Mouse (Mus musculus): Measurements from ENCODE around the gene Rnf5. TPM values are rescaled to one million over a fixed set of nuclear protein-coding genes. Genes with fewer than 3 reads are reported as not detected.
A peak's percentile ranks its signal among the peaks of the same experiment; 100 is the strongest.

Rnf5 gene
- total RNA-seq (2021) = 10 to 100 TPM; 74.2 to 75.9 TPM
- long read RNA-seq, experiment 1, transcript Rnf5-201 (6 exons, 1,238 nt) = major isoform, 113 of 133 reads
- long read RNA-seq, experiment 1, partial matches to known transcripts = 2 of 133 reads
- long read RNA-seq, experiment 1, other reads (novel, unspliced or antisense) = 16 of 133 reads
- long read RNA-seq, experiment 2, transcript Rnf5-201 (6 exons, 1,238 nt) = major isoform, 120 of 139 reads
- long read RNA-seq, experiment 2, partial matches to known transcripts = 7 of 139 reads
- long read RNA-seq, experiment 2, other reads (novel, unspliced or antisense) = 11 of 139 reads

DNA sequence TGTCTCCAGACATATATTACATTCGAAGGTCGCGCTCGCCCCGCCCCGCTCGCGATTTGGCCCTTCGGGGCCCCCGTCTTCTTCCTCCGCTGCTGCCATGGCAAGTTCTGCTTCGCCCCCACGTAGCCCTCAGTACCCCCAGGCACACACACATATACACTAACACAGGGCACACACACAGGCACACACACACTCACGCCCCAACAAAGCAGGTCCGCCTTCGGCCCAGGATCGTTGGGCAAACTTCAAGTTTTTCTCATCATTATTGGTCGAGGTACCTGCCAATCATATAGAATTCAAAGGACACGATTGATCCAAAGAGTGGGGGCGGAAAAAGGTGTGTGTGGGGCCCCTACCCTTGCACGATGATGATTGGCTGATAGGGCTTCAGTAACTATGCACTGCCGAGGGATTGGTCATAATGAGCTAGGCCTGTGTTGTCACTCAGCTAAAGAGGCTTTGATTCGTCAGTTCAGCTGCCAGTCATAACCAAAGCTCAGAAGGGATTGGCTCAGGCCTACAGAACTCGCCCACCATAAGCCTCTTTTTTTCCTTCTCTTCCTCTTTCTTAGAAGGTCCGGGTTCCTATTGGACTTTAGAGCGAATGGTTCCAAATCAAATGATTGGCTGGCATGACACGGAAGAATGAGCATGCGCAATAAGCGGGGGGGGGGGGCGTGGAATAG, at the start of gene Rnf5:
Gene Rnf5, minus strand, starts transcription at position 316 of the 686 bp plus-strand sequence.
- DNase-seq (ENCODE audit: low spot score in 2 of 2) = peak; percentile 98 to 100

DNA sequence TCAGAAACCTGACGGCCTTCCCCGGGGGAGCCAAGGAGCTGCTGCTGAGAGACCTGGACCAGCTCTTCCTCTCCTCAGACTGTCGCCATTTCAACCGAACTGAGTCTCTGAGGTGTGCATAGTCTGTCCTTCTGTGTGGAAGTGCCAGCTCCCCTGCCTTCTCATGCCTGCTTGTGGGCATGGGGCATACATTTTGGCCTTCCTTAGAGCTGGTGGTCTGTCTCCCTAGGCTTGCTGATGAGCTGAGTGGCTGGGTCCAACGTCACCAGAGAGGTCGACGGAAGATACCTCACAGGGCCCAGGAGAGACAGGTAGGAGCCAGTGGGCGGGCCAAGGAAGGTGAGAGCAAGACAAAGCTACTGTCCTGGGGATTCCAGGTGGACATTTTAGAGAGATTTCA, 49.5 kb upstream of the Rnf5 start:
- DNase-seq (ENCODE audit: low spot score in 2 of 2) = no peak

DNA sequence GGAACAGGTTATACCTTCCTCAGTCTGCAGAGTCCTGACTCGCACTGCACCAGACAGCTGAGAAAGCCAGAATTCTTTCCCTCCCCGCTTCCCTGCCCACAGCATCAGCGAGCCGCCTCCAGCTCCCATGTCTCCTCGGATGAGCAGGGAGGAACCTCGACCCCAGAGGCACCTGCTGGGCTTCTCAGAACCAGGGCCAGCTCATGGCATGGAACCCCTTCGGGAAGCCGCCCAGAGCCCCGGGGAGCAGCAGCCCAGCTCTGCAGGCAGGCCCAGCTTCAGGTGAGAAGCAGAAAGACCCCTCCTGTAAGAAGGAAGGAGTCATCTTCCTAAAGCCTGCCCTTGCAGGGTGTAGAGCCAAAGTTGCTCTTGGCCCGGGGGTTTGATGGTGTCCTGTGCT, 49.1 kb upstream of the Rnf5 start:
- no peak for DNase-seq (ENCODE audit: low spot score in 2 of 2)

DNA sequence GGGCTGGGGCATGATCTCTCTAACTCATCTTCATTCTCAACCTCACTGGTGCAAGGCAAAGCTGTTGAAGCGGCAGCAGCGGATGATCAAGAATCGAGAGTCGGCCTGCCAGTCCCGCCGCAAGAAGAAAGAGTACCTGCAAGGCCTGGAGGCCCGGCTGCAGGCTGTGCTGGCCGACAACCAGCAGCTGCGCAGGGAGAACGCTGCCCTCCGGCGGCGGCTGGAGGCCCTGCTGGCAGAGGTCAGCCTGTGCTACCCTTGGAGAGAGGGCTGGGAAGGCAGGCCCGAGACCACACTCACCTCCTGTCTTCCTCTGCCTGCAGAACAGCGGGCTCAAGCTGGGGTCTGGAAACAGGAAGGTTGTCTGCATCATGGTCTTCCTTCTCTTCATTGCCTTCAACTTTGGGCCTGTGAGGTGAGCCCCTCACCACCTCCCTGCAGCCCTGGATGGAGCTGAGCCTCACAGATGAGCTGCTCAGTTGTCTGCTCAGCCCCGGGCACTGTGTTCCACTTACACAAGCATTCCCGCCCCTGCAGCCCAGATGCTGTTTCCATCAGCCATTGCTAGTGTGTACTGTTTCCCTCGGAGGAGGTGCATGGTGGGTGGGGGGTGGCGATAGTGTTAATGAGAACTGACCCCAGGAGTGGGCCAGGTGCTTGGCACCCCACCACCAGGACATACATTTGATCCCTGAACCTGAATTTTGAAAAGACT, 48.2 kb upstream of the Rnf5 start:
- DNase-seq (ENCODE audit: low spot score in 2 of 2) = no peak

DNA sequence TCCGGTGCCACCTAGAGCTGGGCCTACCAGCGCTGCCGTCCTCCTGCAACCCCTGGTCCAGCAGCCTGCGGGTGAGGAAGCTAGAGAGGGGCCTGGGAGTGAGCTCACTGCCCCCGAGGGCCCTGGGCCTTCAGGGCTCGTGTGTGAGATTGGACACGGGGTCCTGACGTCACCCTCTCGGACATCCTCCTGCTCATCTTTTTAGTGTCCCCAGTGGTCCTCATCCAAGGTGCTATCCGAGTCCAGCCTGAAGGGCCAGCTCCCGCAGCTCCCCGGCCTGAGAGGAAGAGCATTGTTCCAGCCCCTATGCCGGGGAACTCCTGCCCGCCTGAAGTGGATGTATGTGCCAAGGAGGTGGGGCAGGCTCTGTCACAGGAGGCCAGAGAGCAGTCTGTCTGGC, 47.3 kb upstream of the Rnf5 start:
- no peak for DNase-seq (ENCODE audit: low spot score in 2 of 2)

DNA sequence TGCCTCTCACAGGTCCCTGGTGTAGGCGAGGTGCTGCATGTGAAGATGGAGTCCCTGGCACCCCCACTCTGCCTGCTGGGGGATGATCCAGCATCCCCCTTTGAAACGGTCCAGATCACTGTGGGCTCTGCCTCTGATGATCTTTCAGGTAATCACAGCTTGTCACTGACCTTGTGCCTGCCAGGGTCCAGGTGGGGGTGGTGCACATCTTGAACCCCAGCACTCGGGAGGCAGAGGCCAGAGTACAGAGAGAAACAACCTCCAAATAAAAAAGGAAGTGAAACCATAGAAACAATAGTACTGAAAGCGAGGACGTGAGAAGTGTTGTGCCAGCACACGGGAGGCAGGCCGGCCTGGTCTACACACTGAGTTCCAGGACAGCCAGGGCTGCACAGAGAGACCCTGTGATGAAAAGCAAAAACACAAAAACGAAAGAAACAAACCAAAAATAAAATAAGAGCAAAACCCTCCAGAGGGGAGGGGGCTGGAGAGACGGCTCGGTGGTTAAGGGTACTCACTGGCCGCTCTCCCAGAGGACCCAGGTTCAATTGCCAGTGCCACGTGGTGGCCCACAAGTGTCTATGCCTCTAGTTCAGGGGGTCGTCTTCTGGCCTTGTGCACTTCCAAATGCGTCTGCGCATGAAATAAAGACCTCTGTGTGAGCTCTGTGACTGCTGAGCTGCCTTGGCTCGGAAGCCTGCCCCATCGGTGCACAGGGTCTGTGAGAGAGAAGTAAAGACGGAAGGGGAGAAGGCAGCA, 45.8 kb upstream of the Rnf5 start:
- DNase-seq (ENCODE audit: low spot score in 2 of 2) = no peak

DNA sequence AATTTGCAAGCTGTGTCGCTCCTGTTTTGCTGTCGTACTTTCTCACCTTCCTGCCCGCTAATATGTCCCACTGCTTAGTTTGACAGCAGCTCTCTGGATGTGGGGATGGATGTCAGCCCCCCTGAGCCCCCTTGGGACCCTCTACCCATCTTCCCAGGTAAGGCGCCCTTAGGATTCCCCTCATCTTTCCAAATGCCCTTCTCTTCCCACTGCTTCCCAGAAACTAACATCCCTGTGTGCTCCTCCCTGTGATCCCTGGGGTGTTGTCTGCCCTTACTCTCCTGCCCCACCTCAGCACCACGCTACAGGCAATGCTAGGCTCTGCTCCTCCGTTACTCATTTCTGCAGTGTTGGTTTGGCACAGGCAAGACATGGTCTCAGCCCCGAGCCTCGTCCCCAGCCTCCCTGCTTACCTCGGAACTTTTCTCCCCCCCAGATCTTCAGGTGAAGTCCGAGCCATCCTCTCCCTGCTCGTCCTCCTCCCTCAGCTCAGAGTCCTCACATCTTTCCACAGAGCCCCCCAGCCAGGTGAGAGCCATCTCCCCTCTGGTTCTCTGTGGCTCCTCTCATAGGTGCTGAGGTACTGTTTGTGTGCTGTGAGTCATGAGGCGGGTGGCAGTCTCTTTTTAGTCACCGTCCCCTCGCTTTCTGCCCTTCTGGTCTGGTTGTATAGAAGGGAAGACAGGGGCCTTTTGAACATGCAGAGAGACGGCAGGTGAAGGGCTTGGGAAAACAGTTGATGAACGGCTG, 44.8 kb upstream of the Rnf5 start:
- DNase-seq (ENCODE audit: low spot score in 2 of 2) = no peak

DNA sequence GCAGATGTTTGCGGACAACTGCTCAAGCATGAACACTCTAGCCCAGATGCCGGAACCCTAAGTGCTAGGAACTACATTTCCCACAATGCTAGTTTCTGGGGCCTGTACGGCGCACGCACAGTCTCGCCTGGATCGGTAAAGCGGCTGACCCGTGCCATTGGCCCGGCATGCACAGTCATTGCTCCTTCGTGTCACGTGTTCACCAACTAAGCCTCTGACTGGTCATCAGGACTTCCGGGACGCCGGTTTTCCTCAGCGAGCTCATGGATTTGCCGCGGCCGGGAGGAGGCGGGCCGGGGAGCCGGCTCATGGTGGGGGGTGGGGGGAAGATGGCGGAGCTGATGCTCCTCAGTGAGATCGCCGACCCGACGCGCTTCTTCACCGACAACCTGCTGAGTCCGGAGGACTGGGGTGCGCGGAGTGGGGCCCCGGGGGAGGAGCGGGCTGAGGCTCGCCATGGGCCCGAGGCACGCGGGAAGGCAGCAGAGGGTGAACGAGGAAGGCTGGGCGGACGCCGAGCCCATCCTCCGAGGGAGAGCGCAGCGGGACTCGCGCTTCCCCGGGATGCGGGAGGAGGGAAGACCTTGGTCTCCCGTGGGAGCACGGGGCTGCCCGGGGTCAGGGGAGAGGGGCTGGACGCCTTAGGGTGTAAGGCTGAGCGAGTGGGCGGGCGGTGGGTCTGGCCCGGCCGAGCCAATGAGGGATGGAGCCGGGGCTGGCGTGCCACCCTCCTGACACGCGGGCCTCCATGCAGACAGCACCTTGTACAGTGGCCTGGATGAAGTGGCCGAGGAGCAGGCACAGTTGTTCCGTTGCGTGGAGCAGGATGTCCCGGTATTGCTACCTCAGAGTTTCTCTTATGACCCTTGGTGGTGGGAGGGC, 43.7 kb upstream of the Rnf5 start, which contains the start of gene Atf6b:
Gene Atf6b, plus strand, starts transcription at position 241 of the 882 bp plus-strand sequence.
- DNase-seq (ENCODE audit: low spot score in 2 of 2) = peak; percentile 94 to 96

DNA sequence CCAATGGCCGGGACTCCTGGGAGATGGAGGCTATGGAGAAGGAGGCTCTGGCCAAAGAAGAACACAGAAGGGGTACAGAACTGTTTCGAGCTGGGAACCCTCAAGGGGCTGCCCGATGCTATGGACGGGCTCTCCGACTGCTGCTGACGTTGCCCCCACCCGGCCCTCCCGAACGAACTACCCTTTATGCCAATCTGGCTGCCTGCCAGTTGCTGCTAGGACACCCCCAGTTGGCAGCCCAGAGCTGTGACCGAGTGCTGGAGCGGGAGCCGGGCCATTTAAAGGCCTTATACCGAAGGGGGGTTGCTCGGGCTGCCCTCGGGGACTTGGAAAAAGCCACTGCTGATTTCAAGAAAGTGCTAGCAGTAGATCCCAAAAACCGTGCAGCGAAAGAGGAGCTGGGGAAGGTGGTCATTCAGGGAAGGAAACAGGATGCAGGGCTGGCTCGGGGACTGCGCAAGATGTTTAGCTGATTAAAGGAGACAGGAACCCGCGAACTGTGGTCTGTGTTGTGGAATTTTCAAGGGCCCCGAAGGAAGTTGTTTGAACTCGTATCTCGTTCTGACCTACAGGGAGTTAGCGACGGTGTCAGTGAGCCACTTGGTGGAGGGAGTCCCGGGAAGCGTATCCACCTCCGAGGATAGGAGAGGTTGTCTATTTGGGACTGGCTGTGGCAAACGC, 42.5 kb upstream of the Rnf5 start:
- no peak for DNase-seq (ENCODE audit: low spot score in 2 of 2)

DNA sequence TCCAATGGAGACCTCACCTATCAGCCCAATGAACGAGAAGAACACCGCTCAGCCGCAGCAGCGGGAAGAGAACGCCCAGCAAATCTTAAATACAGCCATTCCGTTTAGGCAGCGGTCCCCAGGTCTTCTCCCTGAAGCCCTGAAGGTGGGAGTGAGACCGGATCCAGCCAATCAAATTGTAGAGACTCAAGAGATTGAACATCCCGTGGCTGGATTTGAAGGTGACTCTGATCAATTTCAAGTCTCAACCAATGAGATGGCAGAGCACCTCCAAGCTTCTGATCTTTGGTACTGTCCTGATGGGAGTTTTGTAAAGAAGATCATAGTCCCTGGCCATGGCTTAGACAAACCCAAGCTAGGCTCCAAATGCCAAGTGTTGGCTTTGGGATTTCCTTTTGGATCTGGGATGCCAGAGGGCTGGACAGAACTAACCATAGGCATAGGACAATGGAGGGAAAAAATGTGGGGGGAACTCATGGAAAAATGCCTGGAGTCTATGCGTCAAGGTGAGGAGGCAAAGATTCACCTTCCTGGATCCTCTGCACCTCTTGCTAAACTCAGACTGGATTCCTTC, 41.9 kb upstream of the Rnf5 start:
- no peak for DNase-seq (ENCODE audit: low spot score in 2 of 2)

DNA sequence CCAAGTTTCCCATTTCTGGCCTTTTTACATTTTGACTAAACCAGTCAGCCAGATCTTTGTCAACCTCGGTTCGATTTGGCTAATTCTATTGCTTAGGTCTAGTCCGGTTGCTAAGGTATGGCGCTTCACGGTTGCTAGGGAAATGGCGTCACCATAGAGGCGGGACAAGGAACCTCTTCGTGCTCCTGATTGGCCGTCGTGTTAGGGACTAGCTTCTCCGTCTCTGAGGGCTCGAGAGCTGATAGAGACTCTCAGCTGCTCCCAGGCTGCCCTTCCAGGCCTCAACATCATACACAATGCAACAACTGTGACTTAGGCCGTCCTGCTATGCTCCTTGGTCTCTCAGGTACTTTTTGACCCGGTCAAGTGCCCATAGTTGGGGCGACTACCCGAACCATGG, 41.1 kb upstream of the Rnf5 start, which contains the start of gene Fkbpl:
Gene Fkbpl, plus strand, starts transcription at position 157 of the 400 bp plus-strand sequence.
- DNase-seq (ENCODE audit: low spot score in 2 of 2) = peak; percentile 96 to 97

DNA sequence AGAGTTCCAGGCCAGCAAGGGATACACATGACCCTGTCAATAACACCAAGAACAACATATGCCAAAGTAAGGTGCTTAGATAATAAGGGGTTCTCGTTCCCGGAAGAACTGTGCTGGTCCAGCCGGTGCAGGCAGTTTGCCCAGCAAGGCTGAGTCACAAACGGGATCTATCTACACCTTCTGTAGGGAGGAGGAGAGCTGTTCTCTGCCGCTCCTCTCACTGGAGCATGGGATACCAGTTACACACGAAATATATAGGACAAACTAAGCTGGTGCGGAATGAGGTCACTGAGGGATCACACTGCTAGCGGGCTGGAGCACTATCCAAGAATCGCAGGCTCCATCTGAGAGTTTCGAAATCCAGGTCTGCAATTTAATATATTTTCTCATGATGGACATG, 40.5 kb upstream of the Rnf5 start:
- no peak for DNase-seq (ENCODE audit: low spot score in 2 of 2)

DNA sequence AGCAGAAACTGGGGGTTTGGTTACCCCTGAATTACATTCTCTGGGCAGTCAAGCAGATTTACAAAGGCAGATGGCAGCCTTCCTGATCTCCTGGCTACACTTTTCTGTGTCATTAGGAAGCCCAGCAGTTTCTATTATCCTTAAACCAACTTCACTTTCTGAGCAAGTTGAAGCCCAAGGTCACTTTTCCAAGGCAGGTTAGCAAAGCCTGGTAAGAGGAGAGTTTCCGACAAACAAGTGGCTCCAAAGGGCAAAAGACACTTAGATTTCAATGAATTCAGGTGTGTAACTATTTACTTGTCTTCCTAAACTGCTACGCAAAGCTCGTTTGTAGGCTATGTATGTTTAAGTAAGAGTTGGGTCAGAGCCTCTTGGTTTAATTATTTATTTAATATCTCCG, 39.9 kb upstream of the Rnf5 start:
- DNase-seq (ENCODE audit: low spot score in 2 of 2) = no peak

DNA sequence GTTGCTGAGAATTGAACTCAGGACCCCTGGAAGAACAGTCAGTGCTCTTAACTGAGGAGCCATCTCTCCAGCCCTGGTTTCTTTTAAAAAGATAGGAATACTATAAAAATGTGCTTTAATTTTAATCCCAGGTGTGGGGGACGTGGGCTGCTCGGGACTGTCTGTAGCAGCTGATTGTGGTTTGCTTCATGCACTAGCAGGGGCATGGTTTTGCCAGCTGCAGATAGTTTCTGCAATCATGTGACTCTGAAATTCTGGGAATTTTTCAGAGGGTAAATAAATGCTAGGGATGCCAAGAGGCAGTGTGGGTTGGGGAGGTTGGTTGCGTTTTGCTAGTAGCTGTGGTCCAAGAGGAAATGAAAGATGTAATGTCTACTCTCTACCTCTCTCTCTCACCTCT, 38.5 kb upstream of the Rnf5 start:
- no peak for DNase-seq (ENCODE audit: low spot score in 2 of 2)

DNA sequence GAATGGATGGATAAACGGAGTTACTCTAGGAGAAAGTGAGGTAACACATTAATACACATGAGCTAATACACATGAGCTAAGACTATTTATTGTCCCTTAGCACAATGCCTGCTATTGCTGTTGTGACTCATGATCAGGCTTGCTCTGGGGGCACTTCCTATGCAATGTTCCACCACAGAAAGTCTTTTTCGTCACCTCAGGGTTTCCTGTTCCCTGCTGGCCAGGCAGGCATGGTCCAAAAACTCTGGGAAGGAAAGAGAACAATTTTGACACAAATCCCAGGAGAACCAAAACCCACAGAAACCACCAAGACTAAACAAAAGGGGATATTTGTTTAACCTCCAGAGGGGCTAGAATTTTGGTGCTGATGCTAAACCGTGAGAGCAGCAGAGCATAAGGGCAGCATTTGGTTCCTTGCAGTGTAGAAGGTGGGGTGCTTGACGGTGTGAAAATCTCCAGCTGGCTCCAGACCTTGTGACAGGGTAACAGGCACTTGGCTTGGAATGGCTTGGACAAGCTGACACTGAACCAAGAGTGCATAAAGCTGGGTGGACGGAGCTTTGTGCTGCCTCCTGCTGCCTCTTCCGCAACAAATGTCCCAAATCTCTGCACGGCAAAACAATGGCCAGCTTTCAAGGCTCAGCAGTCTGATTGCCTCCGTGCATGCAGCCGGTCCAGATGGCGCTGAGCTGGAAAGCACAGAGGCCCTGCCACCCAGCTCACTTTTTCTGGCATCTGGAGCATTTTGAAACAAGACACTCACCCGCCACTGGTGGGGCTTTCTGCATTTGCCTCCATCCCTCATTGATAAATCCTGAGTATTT, 37.5 kb upstream of the Rnf5 start:
- DNase-seq (ENCODE audit: low spot score in 2 of 2) = peak; percentile 53 to 62

DNA sequence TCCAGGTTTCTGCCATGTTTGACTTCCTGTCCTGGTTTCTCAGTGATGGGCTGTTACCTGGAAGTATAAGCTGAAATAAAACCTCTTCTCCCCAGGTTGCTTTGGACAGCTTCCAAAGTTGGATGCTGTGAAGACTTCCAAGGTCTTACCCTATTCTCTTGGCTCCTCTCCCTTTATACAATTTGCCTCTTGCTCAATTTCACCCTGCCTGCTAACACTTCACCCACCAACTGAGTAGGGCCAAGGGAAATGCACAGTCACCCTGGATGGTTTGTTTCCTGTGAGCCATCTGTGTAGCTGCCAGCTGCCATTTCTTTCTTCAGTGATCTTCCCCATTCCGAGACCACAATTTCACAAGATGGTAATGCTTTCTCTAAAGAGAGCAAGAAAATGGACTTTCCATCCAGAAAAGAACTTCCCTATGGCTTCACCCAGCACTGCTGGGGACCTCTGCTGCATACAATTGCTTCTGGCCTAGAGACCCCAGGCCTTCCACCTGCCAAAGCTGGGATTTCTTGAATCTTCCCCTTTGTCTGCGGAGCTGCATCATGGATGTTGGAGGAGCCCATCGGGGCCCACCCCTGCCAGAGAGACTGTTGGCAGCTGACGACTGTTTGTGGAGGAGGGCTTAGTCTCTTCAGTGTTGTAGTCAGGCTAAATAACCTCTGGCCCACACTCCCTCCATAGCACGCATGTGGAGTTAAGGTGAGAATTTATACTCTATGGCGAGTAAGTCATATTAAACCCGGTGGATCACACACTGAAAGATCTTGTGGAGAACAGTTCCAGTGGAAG, 36.2 kb upstream of the Rnf5 start:
- no peak for DNase-seq (ENCODE audit: low spot score in 2 of 2)

DNA sequence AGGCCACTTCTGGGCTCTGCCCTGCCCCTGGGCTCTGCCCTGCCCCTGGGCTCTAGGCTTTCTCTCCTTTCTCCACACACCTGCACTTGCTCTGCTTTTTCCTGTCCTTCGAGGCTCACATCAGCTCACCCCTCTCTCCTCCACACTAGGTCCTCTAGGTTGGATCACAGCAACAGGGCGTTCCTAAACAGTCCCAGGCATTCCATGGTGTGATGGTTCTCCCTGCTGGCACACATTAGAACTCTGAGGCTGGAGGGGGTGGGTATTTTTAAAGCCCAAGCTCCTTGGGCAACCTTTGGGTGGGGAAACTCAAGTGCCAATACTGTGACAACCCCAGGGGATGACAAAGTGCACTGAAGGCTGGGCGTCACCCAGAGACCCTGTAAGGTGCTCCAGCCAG, 34.0 kb upstream of the Rnf5 start:
- no peak for DNase-seq (ENCODE audit: low spot score in 2 of 2)

Measured in left cerebral cortex, adult 18-20 months (tissue).